Mouse (Mus musculus) limb, embryonic 12.5 days (tissue): ENCODE results near the gene Traf1. TPM values are rescaled to one million over a fixed set of nuclear protein-coding genes. Genes with fewer than 3 reads are reported as not detected.

Experiments
- ATAC-seq: fragments of 200-750 bp; cut with Nextera tagmentation; 2 replicates; pipeline ENCODE4 v1.8.0; 2017; ENCODE audit warnings: low read depth, moderate TSS enrichment; ENCODE audit not compliant: insufficient number of reproducible peaks, insufficient read depth, low FRiP score, low TSS enrichment
- H3K27ac ChIP-seq: fragments of 300-500 bp; sonication (generic); 2 replicates; pipeline ENCODE4 v1.5.1; 2016; ENCODE audit warnings: mild to moderate bottlenecking, moderate library complexity
- H3K27me3 ChIP-seq: fragments of 300-500 bp; sonication (generic); 2 replicates; pipeline ENCODE4 v1.6.1; 2016; ENCODE audit warnings: mild to moderate bottlenecking, moderate library complexity
- H3K36me3 ChIP-seq: fragments of 300-500 bp; sonication (generic); 2 replicates; pipeline ENCODE4 v1.6.1; 2016; ENCODE audit warnings: mild to moderate bottlenecking, moderate library complexity
- H3K4me1 ChIP-seq: fragments of 300-500 bp; sonication (generic); replicated peaks from 2 replicates; pipeline ENCODE4 v1.6.1; 2016
- H3K4me2 ChIP-seq: fragments of 300-500 bp; sonication (generic); 2 replicates; pipeline ENCODE4 v1.6.1; 2016; ENCODE audit warnings: mild to moderate bottlenecking, moderate library complexity
- H3K4me3 ChIP-seq: fragments of 300-500 bp; sonication (generic); replicated peaks from 2 replicates; pipeline ENCODE4 v1.5.1; 2016; ENCODE audit warnings: mild to moderate bottlenecking
- H3K9ac ChIP-seq: fragments of 300-500 bp; sonication (generic); replicated peaks from 2 replicates; pipeline ENCODE4 v1.6.1; 2016; ENCODE audit warnings: mild to moderate bottlenecking, moderate library complexity
- H3K9me3 ChIP-seq: fragments of 300-500 bp; sonication (generic); 2 replicates; pipeline ENCODE4 v1.6.1; 2016; ENCODE audit warnings: mild to moderate bottlenecking, moderate library complexity
- WGBS: fragments of 180-500 bp; shearing (Covaris S2); methylation state at CpG from one replicate; pipeline ENCODE4 v1.1.7; 2016; 5-methylcytosine and 5-hydroxymethylcytosine counted together
- polyA plus RNA-seq: library from polyadenylated mRNA; unstranded; fragments of >200 nt; fragmentation: Nextera tagmentation; extraction: Ambion mirVana; gene quantifications from 2 replicates; pipeline ENCODE4 v1.2.1, GENCODE M21; 2016

The Traf1 gene
- polyA plus RNA-seq, 1 experiment from 2014 or later: 0.61 TPM

DNA sequence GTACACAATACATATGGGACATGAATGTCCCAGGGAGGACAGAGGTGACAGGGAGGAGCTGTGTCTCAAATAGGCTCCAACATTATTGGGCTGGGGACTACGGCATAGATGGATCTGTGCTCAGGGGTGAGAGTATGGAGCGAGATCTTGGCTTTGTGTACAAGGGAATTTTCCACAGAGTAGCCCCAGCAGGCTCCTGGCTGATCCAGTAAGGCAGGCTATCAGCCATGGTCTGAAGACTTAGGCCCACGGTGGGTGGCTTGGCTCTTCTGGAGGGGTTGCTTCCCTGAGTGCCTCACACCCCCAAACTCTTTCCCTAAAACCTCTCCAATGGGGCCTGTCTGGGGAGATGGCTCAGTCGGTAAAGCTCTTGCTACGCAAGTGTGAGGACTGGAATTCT is 21.3 kb downstream of the Traf1 start:
- Histone ChIP-seq H3K36me3 (no peaks in the 10 kb centered on the region), H3K4me3 (no peak overlapping the region), H3K27me3 (peaks cover 38% of the 10 kb centered on the region), H3K9me3 (no peaks in the 10 kb centered on the region), H3K27ac (no peak overlapping the region), H3K4me2 (no peak overlapping the region), H3K9ac (no peak overlapping the region), H3K4me1 (peaks cover 22% of the 10 kb centered on the region)
- ATAC-seq: no peak
- 76% methylated on average over 5 of the region's 5 CpGs for WGBS

DNA sequence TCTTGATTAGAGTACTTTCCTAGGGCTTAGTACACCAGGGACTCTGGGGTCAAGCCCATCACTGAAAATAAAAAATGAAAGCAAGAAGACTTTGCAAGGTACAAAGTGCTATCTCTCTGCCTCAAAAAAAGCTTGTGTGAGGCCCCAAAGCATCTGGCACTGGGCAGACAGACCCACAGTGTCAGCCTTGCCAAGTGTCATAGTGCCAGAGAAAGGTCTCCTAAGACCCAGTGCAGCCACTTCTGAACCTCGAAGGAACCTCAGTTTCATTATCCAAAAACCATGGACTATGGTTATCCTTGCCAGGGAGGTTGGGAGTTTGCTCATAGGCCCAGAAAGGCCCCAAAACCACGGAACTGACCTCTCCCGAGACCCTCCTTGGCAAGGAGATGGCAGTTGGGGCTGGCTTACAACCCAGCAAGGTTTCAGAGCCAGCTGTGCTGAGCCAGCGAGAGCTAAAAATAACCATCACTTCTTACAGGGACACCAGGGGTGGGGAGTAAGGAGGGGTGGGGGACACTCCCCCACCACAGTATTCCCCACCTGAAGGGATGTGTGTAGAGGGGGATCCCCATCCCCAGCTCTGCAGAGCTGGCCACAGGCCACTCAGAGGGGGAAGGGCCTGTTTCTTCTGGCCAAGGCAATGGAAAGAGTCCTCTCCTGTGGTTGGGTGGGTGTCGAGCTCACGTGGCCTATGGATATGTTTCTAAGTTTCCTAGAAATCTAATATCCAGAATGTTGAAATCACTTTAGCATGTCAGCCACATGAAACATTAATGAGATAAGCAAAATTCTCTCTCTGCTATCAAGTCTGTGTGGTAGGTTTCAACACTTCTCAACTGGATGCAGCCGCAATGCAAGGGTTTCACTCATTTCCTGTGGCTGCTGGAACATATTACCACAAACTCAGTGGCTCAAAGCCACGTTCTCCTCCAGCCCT is 23.0 kb downstream of the Traf1 start:
- H3K9ac ChIP-seq: no peak overlapping the region
- H3K4me1 ChIP-seq: peaks cover 22% of the 10 kb centered on the region
- H3K4me3 ChIP-seq: no peak overlapping the region
- no peaks in the 10 kb centered on the region for H3K9me3 ChIP-seq
- ATAC-seq: no peak
- H3K4me2 ChIP-seq: no peak overlapping the region
- no peaks in the 10 kb centered on the region for H3K36me3 ChIP-seq
- 71% methylated on average over 8 of the region's 8 CpGs for WGBS
- H3K27me3 ChIP-seq: peaks cover 34% of the 10 kb centered on the region
- no peak overlapping the region for H3K27ac ChIP-seq

GRCm38 (mm10) chr2:34937460-34937859 is 24.1 kb downstream of the Traf1 start:
- H3K4me1 ChIP-seq: peaks cover 22% of the 10 kb centered on the region
- 9% methylated on average over 5 of the region's 5 CpGs for WGBS
- H3K9ac ChIP-seq: no peak overlapping the region

GRCm38 (mm10) chr2:34927320-34927719 is 34.3 kb downstream of the Traf1 start:
- no peak for ATAC-seq
- H3K9ac ChIP-seq: no peak overlapping the region
- H3K9me3 ChIP-seq: no peaks in the 10 kb centered on the region
- no peak overlapping the region for H3K4me3 ChIP-seq
- peaks cover 27% of the 10 kb centered on the region for H3K27me3 ChIP-seq
- H3K27ac ChIP-seq: no peak overlapping the region
- H3K4me2 ChIP-seq: no peak overlapping the region
- no peaks in the 10 kb centered on the region for H3K36me3 ChIP-seq
- H3K4me1 ChIP-seq: peaks cover 14% of the 10 kb centered on the region
- 57% methylated on average over 5 of the region's 5 CpGs for WGBS

More at GRCm38 (mm10) chr2:34937460-34937859, 24.1 kb downstream of the Traf1 start:
- Histone ChIP-seq H3K9me3 (no peaks in the 10 kb centered on the region), H3K4me2 (no peak overlapping the region), H3K27ac (no peak overlapping the region), H3K4me3 (no peak overlapping the region), H3K36me3 (no peaks in the 10 kb centered on the region), H3K27me3 (peaks cover 26% of the 10 kb centered on the region)
- ATAC-seq: no peak

GRCm38 (mm10) chr2:34922729-34923128 is 38.8 kb downstream of the Traf1 start:
- Histone ChIP-seq H3K36me3 (no peaks in the 10 kb centered on the region), H3K4me2 (no peak overlapping the region), H3K9me3 (no peaks in the 10 kb centered on the region), H3K9ac (no peak overlapping the region), H3K4me3 (no peak overlapping the region), H3K27me3 (peaks cover 49% of the 10 kb centered on the region), H3K27ac (no peak overlapping the region), H3K4me1 (peaks cover 14% of the 10 kb centered on the region)
- ATAC-seq: no peak
- WGBS: 14% methylated on average over 2 of the region's 2 CpGs

- peaks cover 66% of the 10 kb centered on the region for H3K27me3 ChIP-seq
- no peaks in the 10 kb centered on the region for H3K36me3 ChIP-seq
- no peak overlapping the region for H3K27ac ChIP-seq
- ATAC-seq: no peak
- H3K9me3 ChIP-seq: 0 out of 2 replicates have a peak, but pooled peaks cover 3% of the 10 kb centered on the region
- 39% methylated on average over 2 of the region's 2 CpGs for WGBS
- H3K9ac ChIP-seq: no peak overlapping the region
- no peak overlapping the region for H3K4me3 ChIP-seq
- no peak overlapping the region for H3K4me2 ChIP-seq
- peaks cover 4% of the 10 kb centered on the region; the same call in 1 of the 2 replicates for H3K4me1 ChIP-seq
Observed at GRCm38 (mm10) chr2:34920144-34920543, 41.4 kb downstream of the Traf1 start.

DNA sequence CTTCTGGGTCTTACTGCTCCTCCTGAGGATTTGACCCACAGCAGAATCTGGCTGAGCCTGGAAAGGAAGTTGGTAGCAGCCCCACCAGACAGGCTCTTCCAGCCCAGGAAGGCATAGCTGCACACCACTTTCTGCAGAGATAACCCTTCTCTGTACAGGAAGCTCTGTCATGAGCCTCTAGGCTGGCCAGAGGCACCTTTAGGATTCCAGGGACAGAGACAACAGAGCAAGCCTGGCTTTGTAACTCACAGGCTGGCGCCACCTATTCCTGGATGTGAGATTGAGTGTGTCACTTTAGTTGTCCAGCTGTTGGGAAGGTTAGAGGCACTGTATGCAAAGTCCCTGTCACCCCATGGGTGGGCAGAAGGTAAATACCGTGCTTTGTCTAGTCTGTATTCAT is 46.5 kb downstream of the Traf1 start:
- Histone ChIP-seq H3K4me1 (peaks cover 15% of the 10 kb centered on the region), H3K27ac (no peak overlapping the region), H3K9me3 (0 out of 2 replicates have a peak, but pooled peaks cover 3% of the 10 kb centered on the region), H3K36me3 (no peaks in the 10 kb centered on the region), H3K27me3 (peaks cover 96% of the 10 kb centered on the region), H3K9ac (no peak overlapping the region), H3K4me2 (no peak overlapping the region), H3K4me3 (no peak overlapping the region)
- 39% methylated on average over 2 of the region's 2 CpGs for WGBS
- no peak for ATAC-seq

DNA sequence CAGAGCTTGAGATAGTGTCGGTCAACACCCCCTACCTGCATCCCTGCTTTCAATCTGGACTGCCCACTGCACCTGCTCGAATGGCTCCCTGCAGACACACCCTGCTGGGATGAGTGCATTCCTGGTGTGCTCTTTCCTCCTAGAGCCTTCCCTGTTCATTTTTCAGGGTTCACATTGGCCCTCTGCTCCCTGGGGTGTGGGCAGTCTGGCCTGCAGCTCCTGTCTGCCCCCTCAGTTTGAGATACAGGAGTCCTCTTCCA is 46.8 kb downstream of the Traf1 start:
- H3K4me2 ChIP-seq: no peak overlapping the region; the same call in 1 of the 2 replicates
- ATAC-seq: no peak

GRCm38 (mm10) chr2:34914069-34914822 is 47.3 kb downstream of the Traf1 start:
- H3K27me3 ChIP-seq: peaks cover 98% of the 10 kb centered on the region
- H3K4me2 ChIP-seq: peak overlapping the region; percentile 97
- H3K4me3 ChIP-seq: peak overlapping the region; percentile 61
- no peak for ATAC-seq
- peak overlapping the region; percentile 60 for H3K9ac ChIP-seq
- WGBS: 4% methylated on average over 41 of the region's 50 CpGs
- peaks cover 15% of the 10 kb centered on the region for H3K4me1 ChIP-seq
- H3K36me3 ChIP-seq: no peaks in the 10 kb centered on the region
- H3K9me3 ChIP-seq: 0 out of 2 replicates have a peak, but pooled peaks cover 3% of the 10 kb centered on the region
- no peak overlapping the region for H3K27ac ChIP-seq

More for the DNA sequence above, 46.8 kb downstream of the Traf1 start:
- H3K4me1 ChIP-seq: peaks cover 15% of the 10 kb centered on the region
- WGBS: 10% methylated on average over 2 of the region's 2 CpGs
- H3K9ac ChIP-seq: no peak overlapping the region
- no peak overlapping the region for H3K4me3 ChIP-seq
- no peak overlapping the region for H3K27ac ChIP-seq
- H3K36me3 ChIP-seq: no peaks in the 10 kb centered on the region
- H3K27me3 ChIP-seq: peaks cover 96% of the 10 kb centered on the region
- 0 out of 2 replicates have a peak, but pooled peaks cover 3% of the 10 kb centered on the region for H3K9me3 ChIP-seq

- 0 out of 2 replicates have a peak, but pooled peaks cover 3% of the 10 kb centered on the region for H3K9me3 ChIP-seq
- H3K4me2 ChIP-seq: peak within 1 kb of the TSS; percentile 97
- H3K27ac ChIP-seq: no peak within 1 kb of the TSS
- H3K36me3 ChIP-seq: no peaks in the 10 kb centered on the region
- under 1% methylated on average over 59 of the region's 64 CpGs for WGBS
- H3K4me3 ChIP-seq: peak within 1 kb of the TSS; percentile 61
- H3K27me3 ChIP-seq: peaks cover 94% of the 10 kb centered on the region
- H3K9ac ChIP-seq: peak within 1 kb of the TSS; percentile 60
- peaks cover 15% of the 10 kb centered on the region for H3K4me1 ChIP-seq
- ATAC-seq: no peak
Observed at GRCm38 (mm10) chr2:34913218-34914068, 48.1 kb downstream of the Traf1 start, which contains the start of gene Phf19. TSS of gene Phf19 (minus strand) at chr2:34914026.
